Mouse (Mus musculus) C3H10T1/2 (cell line): Measurements from ENCODE around the gene Selenov. TPM values are rescaled to one million over a fixed set of nuclear protein-coding genes. Genes with fewer than 3 reads are reported as not detected.

ENCODE experiments used
- polyA plus RNA-seq, 2 experiments: library from polyadenylated mRNA; unstranded; fragments of >200 nt; fragmentation: generic; extraction: Trizol; gene quantifications; one replicate each; pipeline ENCODE4 v1.2.1; 2012; ENCODE audit warnings: missing spikeins in 2 of 2

Selenov gene
- polyA plus RNA-seq: not detected

GRCm38 (mm10) chr7:28290638-28291590, at the start of gene Selenov:
Gene Selenov (minus strand): TSS chr7:28291186.

GRCm38 (mm10) chr7:28338108-28338998, 47.4 kb upstream of the Selenov start, which contains the start of gene Supt5:
Gene Supt5 (minus strand): TSS chr7:28338746.

GRCm38 (mm10) chr7:28311926-28312543, 21.0 kb upstream of the Selenov start, which contains the start of gene Timm50:
Gene Timm50 (minus strand): TSS chr7:28312072.

GRCm38 (mm10) chr7:28301616-28302433, 10.8 kb upstream of the Selenov start, which contains the start of gene Dll3:
Gene Dll3 (minus strand): TSS chr7:28302238.

GRCm38 (mm10) chr7:28277615-28278278, 13.2 kb downstream of the Selenov start, which contains the start of gene Eid2b:
Gene Eid2b (plus strand): TSS chr7:28277739.

GRCm38 (mm10) chr7:28267129-28268041, 23.6 kb downstream of the Selenov start, which contains the start of gene Eid2:
Gene Eid2 (plus strand): TSS chr7:28267881.

Other genes with a start within 250 kb of the Selenov start
- 100 to 1,000 TPM; 122 to 215 TPM for gene Psmc4, start 241.1 kb downstream of the Selenov start, polyA plus RNA-seq
- under 1 TPM in 1 of 2 experiments, not detected in 1; 0.02 TPM for gene Fcgbp, start 219.9 kb downstream of the Selenov start, polyA plus RNA-seq
- gene 9530053A07Rik, start 161.7 kb downstream of the Selenov start, polyA plus RNA-seq: 1 to 10 TPM in 1 of 2 experiments, under 1 TPM in 1; 0.07 to 1.5 TPM
- gene Fbl, start 121.5 kb downstream of the Selenov start, polyA plus RNA-seq: 100 to 1,000 TPM in 1 of 2 experiments, 10 to 100 TPM in 1; 97.0 to 392 TPM
- 10 to 100 TPM in 1 of 2 experiments, 1 to 10 TPM in 1; 6.2 to 27.4 TPM for gene Dyrk1b, start 111.7 kb downstream of the Selenov start, polyA plus RNA-seq
- gene Eid2, start 23.3 kb downstream of the Selenov start, polyA plus RNA-seq: 10 to 100 TPM in 1 of 2 experiments, 1 to 10 TPM in 1; 6.7 to 11.4 TPM
- gene Eid2b, start 13.4 kb downstream of the Selenov start, polyA plus RNA-seq: 1 to 10 TPM; 1.6 to 7.0 TPM
- gene Dll3, start 11.1 kb upstream of the Selenov start, polyA plus RNA-seq: under 1 TPM in 1 of 2 experiments, not detected in 1; 0.02 TPM
- 100 to 1,000 TPM in 1 of 2 experiments, 10 to 100 TPM in 1; 52.9 to 176 TPM for gene Timm50, start 20.9 kb upstream of the Selenov start, polyA plus RNA-seq
- 100 to 1,000 TPM in 1 of 2 experiments, 10 to 100 TPM in 1; 59.3 to 103 TPM for gene Supt5, start 47.6 kb upstream of the Selenov start, polyA plus RNA-seq
- over 10,000 TPM in 1 of 2 experiments, 1,000 to 10,000 TPM in 1; 5,175 to 11,723 TPM for gene Rps16, start 59.5 kb upstream of the Selenov start, polyA plus RNA-seq
- 10 to 100 TPM in 1 of 2 experiments, 1 to 10 TPM in 1; 7.3 to 36.1 TPM for gene Plekhg2, start 81.4 kb upstream of the Selenov start, polyA plus RNA-seq
- gene Zfp36, start 89.1 kb upstream of the Selenov start, polyA plus RNA-seq: 10 to 100 TPM in 1 of 2 experiments, 1 to 10 TPM in 1; 3.3 to 11.2 TPM
- gene Med29, start 101.5 kb upstream of the Selenov start, polyA plus RNA-seq: 10 to 100 TPM; 42.7 to 61.9 TPM
- 10 to 100 TPM; 14.8 to 40.0 TPM for gene Paf1, start 101.8 kb upstream of the Selenov start, polyA plus RNA-seq
- under 1 TPM; 0.14 to 0.22 TPM for gene Gmfg, start 146.3 kb upstream of the Selenov start, polyA plus RNA-seq
- gene Lrfn1, start 160.8 kb upstream of the Selenov start, polyA plus RNA-seq: under 1 TPM; 0.01 to 0.11 TPM
- not detected for gene Ifnl2, start 219.3 kb upstream of the Selenov start, polyA plus RNA-seq
- not detected for gene Ifnl3, start 231.7 kb upstream of the Selenov start, polyA plus RNA-seq
- gene Sycn, start 249.7 kb upstream of the Selenov start, polyA plus RNA-seq: not detected